Mouse (Mus musculus): ENCODE measurements at regions not wholly inside any gene's neighbourhood (a gene's known extent, or its start where the extent isn't known, plus 50 kb on each side); places are given as distances from the start of the nearest gene placed in this dataset.
"Not testable (repeated sequence)": the region's sequence is repeated elsewhere in the genome, so short reads cannot be mapped to it uniquely, and the experiment has no call there.

- DNase-seq = no peak
Observed at GRCm38 (mm10) chr2:71597956-71598355, 51.4 kb upstream of the Dlx2 start.

GRCm38 (mm10) chr2:71598368-71598767 lies 51.8 kb upstream of the Dlx2 start:
- no peak for DNase-seq

GRCm38 (mm10) chr2:71598778-71599177 lies 52.2 kb upstream of the Dlx2 start:
- DNase-seq = peak; percentile 77

DNA sequence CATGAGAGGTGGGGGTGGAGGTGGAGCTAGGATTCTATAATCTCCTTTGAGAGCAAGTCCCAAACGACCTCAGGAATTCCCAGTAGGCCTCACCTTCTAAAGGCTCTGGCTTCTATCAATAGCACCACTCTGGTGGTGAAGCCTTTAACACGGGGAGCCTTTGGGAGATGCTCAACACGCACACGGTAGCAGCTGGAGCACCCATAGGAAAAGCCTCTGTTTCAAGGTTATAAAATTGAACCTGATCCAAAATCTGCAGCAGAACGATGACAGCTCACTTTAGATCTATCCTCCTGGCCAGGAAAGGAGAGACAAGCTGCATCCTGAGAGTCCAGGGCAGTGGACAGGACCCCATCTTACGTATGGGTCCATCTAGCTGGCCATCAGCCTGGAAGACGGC lies 53.7 kb upstream of the Dlx2 start:
- DNase-seq = no peak

GRCm38 (mm10) chr2:71600999-71601398 lies 54.4 kb upstream of the Dlx2 start:
- no peak for DNase-seq

DNA sequence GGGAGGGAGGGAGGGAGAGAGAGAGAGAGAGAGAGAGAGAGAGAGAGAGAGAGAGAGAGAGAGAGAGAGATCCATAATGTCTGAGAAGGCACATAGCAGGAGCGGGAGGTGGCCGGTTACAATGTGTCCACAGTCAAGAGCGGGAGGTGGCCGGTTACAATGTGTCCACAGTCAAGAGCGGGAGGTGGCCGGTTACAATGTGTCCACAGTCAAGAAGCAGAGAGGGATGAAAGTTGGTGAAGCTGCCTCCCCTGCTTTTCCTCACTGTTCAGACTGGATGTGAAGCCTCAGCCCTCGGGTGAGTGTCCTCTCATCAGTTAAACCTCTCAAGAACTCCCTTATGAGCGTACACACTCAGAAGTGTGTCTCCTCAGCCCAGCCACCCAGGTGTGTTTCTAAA lies 57.2 kb upstream of the Dlx2 start:
- DNase-seq = not testable (repeated sequence)

- no peak for DNase-seq
Observed at GRCm38 (mm10) chr2:71605606-71606005, 59.1 kb upstream of the Dlx2 start.

- no peak for DNase-seq
Observed at GRCm38 (mm10) chr2:71607087-71607502, 60.5 kb upstream of the Dlx2 start.

DNA sequence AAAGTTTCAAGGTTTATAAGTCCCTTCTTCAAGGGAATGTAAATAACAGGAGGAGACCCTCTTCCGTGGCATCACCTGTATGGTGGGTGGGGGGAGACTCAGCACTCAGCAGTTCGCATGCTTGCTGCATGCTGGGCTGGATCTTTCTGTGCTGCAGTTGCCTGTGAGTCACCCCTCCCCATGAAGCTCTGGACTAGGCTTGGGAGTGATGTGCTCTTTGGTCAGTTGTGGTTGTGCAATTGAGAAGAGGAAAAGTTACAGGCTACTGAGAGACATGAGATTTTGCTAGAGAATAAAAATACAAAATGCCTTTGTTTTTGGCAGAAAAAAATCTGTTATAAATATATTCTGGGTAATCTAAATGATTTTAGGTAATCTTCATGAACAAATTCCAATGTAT lies 66.7 kb upstream of the Dlx2 start:
- no peak for DNase-seq

DNA sequence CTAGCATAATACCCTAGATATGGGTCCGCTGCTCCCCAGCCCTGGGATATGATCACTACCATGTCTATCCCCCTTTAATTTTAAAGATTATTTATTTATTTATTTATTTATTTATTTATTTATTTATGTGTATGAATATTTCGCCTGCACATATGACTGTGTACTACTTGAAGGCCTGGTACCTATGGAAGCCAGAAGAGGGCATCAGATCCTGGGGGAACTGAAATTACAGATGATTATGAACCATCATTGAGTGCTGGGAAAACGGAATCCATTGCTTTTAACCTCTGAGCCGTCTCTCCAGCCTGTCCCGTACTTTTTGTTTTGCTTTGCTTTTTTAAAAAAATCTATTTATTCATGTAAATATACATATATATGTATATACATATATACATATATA lies 70.0 kb upstream of the Dlx2 start:
- no peak for DNase-seq

DNA sequence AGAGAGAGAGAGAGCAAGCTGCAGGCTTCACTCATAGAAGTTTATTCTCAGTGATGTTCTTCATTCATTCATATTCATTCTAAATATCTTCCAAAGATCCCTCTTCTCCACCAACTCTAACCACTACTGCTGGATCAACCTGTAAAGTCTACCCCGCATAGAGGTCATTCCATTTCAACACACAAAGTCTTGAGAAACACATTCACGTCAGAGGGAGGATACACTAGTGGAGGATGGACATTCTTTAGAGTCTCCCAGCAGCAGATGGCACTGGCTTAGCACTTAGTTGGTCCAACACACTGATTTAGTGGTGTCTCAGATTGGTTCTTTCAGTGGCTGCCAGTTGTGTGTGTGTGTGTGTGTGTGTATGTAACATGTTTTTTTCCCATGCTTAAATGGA lies 74.9 kb upstream of the Dlx2 start:
- no peak for DNase-seq

DNA sequence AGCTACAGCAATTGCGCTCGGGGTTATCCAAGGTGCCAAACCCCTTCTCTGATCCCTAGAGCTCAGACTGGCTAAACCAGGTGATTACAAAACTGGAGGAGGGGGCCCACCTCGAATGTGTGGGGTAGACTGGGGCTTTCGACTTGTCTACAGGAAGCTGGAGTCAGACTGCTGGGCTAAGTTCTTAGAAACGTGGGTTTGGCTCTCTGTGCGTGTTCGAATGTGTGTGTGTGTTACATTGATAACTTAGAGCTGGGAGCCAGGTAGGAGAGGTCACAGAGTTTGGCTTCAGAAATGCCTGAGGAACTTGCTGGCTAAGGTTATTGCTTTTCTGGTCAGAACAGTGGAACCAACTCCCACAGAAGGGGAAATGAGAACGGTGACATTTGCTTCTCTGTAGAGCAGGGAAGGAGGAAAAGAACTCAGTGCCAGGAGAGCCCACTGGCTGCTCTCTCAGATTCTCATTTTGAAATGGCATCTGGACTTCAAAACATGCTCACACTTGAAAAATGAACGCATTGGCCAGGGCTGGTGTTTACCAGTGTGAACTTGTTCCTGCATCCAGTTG lies 76.1 kb upstream of the Dlx2 start:
- peak; percentile 22 for DNase-seq

DNA sequence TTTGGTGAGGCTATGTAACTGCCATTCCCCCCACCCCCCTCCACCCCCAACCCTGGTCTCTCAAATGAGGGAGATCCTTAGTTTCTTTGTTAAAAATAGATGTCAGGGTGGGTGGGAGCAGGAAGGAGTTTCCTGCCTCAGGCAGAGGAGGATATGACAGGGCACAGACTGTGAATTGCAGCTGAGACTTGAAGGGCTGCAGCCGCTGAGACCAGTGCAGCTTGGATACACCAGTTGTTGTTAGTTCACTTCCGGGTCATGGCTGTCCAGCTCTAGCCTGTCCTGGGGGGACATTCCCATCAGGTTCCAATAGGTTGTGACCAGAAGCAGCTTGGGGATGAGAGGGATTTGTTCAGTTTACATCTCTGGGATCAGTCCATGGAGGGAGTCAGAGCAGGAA lies 76.6 kb upstream of the Dlx2 start:
- DNase-seq = no peak

GRCm38 (mm10) chr2:71625298-71625902 lies 78.8 kb upstream of the Dlx2 start:
- no peak for DNase-seq

DNA sequence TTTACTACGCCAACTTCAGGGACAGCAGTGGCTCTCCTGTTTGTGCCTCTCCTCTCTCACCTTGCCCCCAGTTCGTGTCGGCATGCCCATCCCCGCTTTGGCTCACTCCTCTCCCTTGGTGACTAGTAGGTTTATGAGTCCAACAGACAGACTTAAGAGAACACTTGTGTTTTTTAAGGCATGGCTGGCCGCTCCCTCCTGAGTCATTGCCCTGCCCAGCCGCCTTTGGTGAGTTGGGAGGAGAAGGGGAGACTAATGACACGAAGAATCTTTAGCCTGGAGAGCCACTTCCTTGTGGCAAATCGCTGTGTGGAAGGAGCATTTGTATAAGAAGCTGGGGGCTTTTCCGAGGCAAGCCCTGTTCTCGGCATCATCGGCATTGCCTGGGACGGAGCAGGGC lies 79.8 kb upstream of the Dlx2 start:
- DNase-seq = no peak

DNA sequence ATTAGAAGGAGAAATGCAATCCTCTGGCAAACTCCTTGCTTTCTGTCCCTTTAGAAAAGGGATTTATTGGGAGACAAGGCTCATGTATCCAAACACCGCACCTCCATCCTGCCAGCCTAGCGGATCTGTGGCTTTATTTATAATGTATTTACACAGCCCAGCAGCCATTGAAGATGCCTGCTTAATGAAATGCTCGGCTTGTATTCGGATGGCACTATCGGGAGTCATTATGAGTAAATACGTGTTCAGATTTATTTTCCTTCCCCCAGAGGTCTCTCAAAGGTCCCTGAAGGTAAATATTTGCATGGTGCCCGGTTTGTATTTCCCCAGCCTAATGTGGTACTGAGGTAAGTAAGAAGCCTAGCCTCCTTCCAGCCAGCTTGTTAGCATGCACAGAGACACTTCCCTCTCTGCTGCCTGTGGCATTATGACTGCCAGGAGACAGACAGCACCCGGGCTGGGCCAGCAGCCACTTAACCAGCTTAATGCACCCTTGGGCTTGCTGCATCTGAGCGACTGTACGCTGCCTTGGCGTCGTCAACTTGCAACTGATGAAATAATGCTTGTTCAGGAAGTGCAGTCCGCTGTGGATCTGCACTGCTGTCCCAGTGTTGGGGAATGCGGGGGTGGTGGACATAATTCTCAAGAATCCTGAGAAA lies 80.7 kb upstream of the Dlx2 start:
- peak; percentile 8 for DNase-seq

DNA sequence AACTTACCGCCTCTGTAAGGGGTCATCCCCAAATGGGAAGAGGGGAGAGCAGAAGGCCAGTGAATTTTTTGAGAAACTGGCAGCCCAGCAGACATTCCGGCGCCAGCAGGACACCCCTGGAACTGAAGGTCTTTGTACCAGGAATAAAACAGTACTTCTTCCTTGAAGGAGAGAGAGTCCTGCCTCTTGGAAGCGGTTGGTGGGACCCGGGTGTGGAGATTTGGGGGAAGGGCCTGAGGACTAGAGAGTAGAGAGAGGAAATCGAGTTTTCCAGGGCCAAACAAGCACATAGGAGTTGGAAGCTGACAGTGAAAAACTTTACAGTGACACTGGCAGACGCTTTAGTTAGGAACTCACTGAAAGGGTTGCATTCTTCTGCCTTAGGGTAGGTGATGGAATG lies 82.3 kb upstream of the Dlx2 start:
- no peak for DNase-seq

GRCm38 (mm10) chr2:71629301-71630142 lies 83.0 kb upstream of the Dlx2 start:
- DNase-seq = no peak

DNA sequence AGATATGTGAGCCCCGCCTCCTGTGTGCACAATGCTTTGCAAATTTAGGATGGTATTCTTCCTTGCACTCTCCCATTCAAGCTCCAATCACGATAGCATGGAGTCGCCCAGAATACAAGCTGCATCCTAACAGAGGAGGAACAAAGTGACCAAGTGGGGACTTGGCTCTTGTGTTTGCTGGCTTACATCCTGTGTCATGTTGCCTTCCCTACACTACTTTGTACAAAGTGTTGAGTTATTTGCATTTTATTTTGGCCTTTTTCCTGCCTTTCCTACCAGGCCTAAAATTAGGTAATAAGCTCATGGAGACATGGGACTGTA lies 83.5 kb upstream of the Dlx2 start:
- DNase-seq = no peak

DNA sequence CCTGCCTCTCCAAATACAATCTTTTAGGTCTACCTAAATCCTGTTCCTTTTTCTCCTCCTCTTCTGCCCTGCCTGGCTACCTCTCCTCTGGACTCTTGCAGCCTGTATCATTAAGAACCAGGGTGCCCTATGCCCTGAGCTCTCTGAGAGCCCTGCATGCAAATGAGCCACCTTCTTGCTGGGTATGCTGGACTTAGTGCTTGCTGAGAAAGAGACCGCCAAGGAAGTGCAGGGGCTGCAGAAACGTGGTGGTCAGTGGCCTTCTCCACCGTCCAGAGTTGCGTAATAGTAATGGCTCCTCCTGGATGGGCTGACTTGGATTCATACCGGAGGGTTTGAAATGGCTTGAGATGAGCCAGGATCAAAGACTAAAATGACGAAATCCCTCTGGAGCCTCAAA lies 86.9 kb upstream of the Dlx2 start:
- no peak for DNase-seq

DNA sequence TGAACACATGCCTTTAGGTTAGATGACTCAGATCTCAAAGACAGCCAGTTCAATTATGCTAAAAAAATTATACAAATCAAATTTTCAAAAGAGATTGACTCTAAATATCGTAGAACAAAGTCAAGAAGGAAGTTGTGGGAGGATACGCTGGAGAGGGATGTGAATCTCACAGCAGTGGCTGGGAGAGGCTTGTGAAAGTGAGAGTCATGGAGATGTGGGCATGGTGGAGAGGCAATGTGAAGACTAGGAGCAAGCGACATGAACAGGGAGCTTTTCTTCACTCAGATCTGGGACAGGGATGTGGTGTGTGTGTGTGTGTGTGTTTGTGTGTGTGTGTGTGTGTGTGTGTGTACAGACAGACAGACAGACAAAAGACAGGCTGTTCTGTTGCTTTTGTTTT lies 87.9 kb upstream of the Dlx2 start:
- no peak for DNase-seq

- no peak for DNase-seq
Observed at GRCm38 (mm10) chr2:71636134-71636533, 89.6 kb upstream of the Dlx2 start.

GRCm38 (mm10) chr2:71636590-71636989 lies 90.0 kb upstream of the Dlx2 start:
- no peak for DNase-seq

DNA sequence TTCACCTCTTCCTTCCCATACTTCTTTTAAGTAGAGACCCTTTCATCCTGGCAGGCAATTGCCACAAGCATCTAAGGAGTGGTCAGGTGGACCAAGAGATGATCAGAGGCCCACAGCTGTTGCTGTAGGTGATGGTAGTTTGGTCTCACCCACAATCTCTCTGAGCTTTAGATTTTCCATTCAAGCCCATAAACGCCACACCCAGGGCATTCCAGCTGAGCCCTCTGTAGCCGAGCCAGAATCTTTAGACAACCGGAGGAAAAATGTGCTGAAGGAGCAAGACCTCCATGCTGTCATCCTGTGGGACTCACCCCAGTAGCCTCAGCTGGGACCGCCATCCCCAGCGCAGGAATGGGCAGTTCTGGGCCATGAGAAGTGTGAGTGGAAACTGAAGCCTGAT lies 93.7 kb upstream of the Dlx2 start:
- no peak for DNase-seq
